Mouse (Mus musculus): ENCODE measurements around the gene Rreb1. TPM values are rescaled to one million over a fixed set of nuclear protein-coding genes. Genes with fewer than 3 reads are reported as not detected.

Rreb1 gene
- polyA plus RNA-seq (2015; fragmentation: Nextera tagmentation; extraction: Ambion mirVana) = 9.4 and 11.0 TPM in 2 replicates

GRCm38 (mm10) chr13:37778147-37778593 lies at the start of gene Rreb1:
TSS of gene Rreb1 (plus strand) at chr13:37778400.
- WGBS = under 1% methylated on average over 37 of the region's 37 CpGs
- Histone ChIP-seq H3K27me3 (replicated peaks) (peaks cover 15% of the 10 kb centered on the region), H3K27ac (replicated peaks) (no peak within 1 kb of the TSS), H3K4me1 (peaks cover 16% of the 10 kb centered on the region), H3K36me3 (no peaks in the 10 kb centered on the region), H3K4me3 (peak within 1 kb of the TSS; percentile 62), H3K9ac (peak within 1 kb of the TSS; percentile 80), H3K9me3 (no peaks in the 10 kb centered on the region), H3K4me2 (peak within 1 kb of the TSS; percentile 98)
- peak; percentile 63; the same call in 1 of the 2 replicates for ATAC-seq (ENCODE audit: extremely low read depth, insufficient number of reproducible peaks, low FRiP score, low TSS enrichment)

- no peak overlapping the region for H3K27ac ChIP-seq (replicated peaks)
- ATAC-seq (ENCODE audit: extremely low read depth, insufficient number of reproducible peaks, low FRiP score, low TSS enrichment) = no peak
- no peak overlapping the region for H3K9ac ChIP-seq
- no peak overlapping the region for H3K4me3 ChIP-seq
- no peak overlapping the region for H3K4me2 ChIP-seq
- no peaks in the 10 kb centered on the region for H3K36me3 ChIP-seq
- H3K27me3 ChIP-seq (replicated peaks) = no peaks in the 10 kb centered on the region
- H3K4me1 ChIP-seq = peaks cover 10% of the 10 kb centered on the region
- 85% methylated on average over 7 of the region's 7 CpGs for WGBS
- no peaks in the 10 kb centered on the region for H3K9me3 ChIP-seq
These were observed 49.6 kb upstream of the Rreb1 start for GRCm38 (mm10) chr13:37728551-37728950.

- Histone ChIP-seq H3K4me3 (no peak overlapping the region), H3K9me3 (no peaks in the 10 kb centered on the region), H3K9ac (peak overlapping the region; percentile 45; the same call in 1 of the 2 replicates), H3K4me2 (peak overlapping the region; percentile 22), H3K27me3 (replicated peaks) (no peaks in the 10 kb centered on the region), H3K4me1 (peaks cover 10% of the 10 kb centered on the region), H3K27ac (replicated peaks) (peak overlapping the region; percentile 38), H3K36me3 (no peaks in the 10 kb centered on the region)
- 37% methylated on average over 12 of the region's 12 CpGs for WGBS
- no peak for ATAC-seq (ENCODE audit: extremely low read depth, insufficient number of reproducible peaks, low FRiP score, low TSS enrichment)
These were observed 46.1 kb upstream of the Rreb1 start for GRCm38 (mm10) chr13:37731914-37732693.

GRCm38 (mm10) chr13:37734501-37734900 lies 43.7 kb upstream of the Rreb1 start:
- Histone ChIP-seq H3K27me3 (replicated peaks) (no peaks in the 10 kb centered on the region), H3K27ac (replicated peaks) (no peak overlapping the region), H3K36me3 (no peaks in the 10 kb centered on the region), H3K9ac (no peak overlapping the region), H3K9me3 (no peaks in the 10 kb centered on the region), H3K4me1 (peaks cover 10% of the 10 kb centered on the region), H3K4me2 (no peak overlapping the region), H3K4me3 (no peak overlapping the region)
- no peak for ATAC-seq (ENCODE audit: extremely low read depth, insufficient number of reproducible peaks, low FRiP score, low TSS enrichment)
- 87% methylated on average over 11 of the region's 11 CpGs for WGBS

- H3K4me2 ChIP-seq = no peak overlapping the region
- ATAC-seq (ENCODE audit: extremely low read depth, insufficient number of reproducible peaks, low FRiP score, low TSS enrichment) = no peak
- no peak overlapping the region for H3K4me3 ChIP-seq
- no peak overlapping the region for H3K9ac ChIP-seq
- WGBS = 73% methylated on average over 5 of the region's 5 CpGs
- H3K4me1 ChIP-seq = peaks cover 10% of the 10 kb centered on the region
- no peak overlapping the region for H3K27ac ChIP-seq (replicated peaks)
- H3K27me3 ChIP-seq (replicated peaks) = no peaks in the 10 kb centered on the region
- H3K36me3 ChIP-seq = no peaks in the 10 kb centered on the region
- H3K9me3 ChIP-seq = no peaks in the 10 kb centered on the region
These were observed 38.1 kb upstream of the Rreb1 start for GRCm38 (mm10) chr13:37740111-37740510.

- Histone ChIP-seq H3K9ac (no peak overlapping the region), H3K4me2 (no peak overlapping the region), H3K4me3 (no peak overlapping the region), H3K9me3 (no peaks in the 10 kb centered on the region), H3K36me3 (no peaks in the 10 kb centered on the region), H3K27ac (replicated peaks) (peak overlapping the region; percentile 14; the same call in 1 of the 2 replicates), H3K4me1 (peaks cover 10% of the 10 kb centered on the region), H3K27me3 (replicated peaks) (no peaks in the 10 kb centered on the region)
- WGBS = 34% methylated on average over 5 of the region's 5 CpGs
- no peak for ATAC-seq (ENCODE audit: extremely low read depth, insufficient number of reproducible peaks, low FRiP score, low TSS enrichment)
These were observed 37.4 kb upstream of the Rreb1 start for GRCm38 (mm10) chr13:37740752-37741151.

- Histone ChIP-seq H3K9ac (no peak overlapping the region), H3K4me2 (no peak overlapping the region), H3K27ac (replicated peaks) (no peak overlapping the region), H3K36me3 (no peaks in the 10 kb centered on the region), H3K9me3 (no peaks in the 10 kb centered on the region), H3K4me3 (no peak overlapping the region), H3K27me3 (replicated peaks) (no peaks in the 10 kb centered on the region), H3K4me1 (peaks cover 10% of the 10 kb centered on the region)
- ATAC-seq (ENCODE audit: extremely low read depth, insufficient number of reproducible peaks, low FRiP score, low TSS enrichment) = no peak
- 77% methylated on average over 4 of the region's 4 CpGs for WGBS
These were observed 36.0 kb upstream of the Rreb1 start for GRCm38 (mm10) chr13:37742248-37742647.

- Histone ChIP-seq H3K9ac (no peak overlapping the region), H3K9me3 (no peaks in the 10 kb centered on the region), H3K4me2 (no peak overlapping the region), H3K4me1 (peaks cover 20% of the 10 kb centered on the region), H3K4me3 (no peak overlapping the region), H3K27me3 (replicated peaks) (0 out of 2 replicates have a peak, but pooled peaks cover 7% of the 10 kb centered on the region), H3K27ac (replicated peaks) (no peak overlapping the region), H3K36me3 (no peaks in the 10 kb centered on the region)
- ATAC-seq (ENCODE audit: extremely low read depth, insufficient number of reproducible peaks, low FRiP score, low TSS enrichment) = no peak
- WGBS = 74% methylated on average over 7 of the region's 7 CpGs
These were observed 30.7 kb upstream of the Rreb1 start for GRCm38 (mm10) chr13:37747504-37747903.

GRCm38 (mm10) chr13:37749485-37749884 lies 28.7 kb upstream of the Rreb1 start:
- Histone ChIP-seq H3K27me3 (replicated peaks) (0 out of 2 replicates have a peak, but pooled peaks cover 7% of the 10 kb centered on the region), H3K36me3 (no peaks in the 10 kb centered on the region), H3K9ac (no peak overlapping the region), H3K9me3 (no peaks in the 10 kb centered on the region; the same call in 1 of the 2 replicates), H3K4me3 (no peak overlapping the region), H3K4me2 (no peak overlapping the region), H3K4me1 (peaks cover 20% of the 10 kb centered on the region), H3K27ac (replicated peaks) (no peak overlapping the region)
- no peak for ATAC-seq (ENCODE audit: extremely low read depth, insufficient number of reproducible peaks, low FRiP score, low TSS enrichment)
- WGBS = 17% methylated on average over 3 of the region's 3 CpGs

GRCm38 (mm10) chr13:37751154-37751950 lies 26.8 kb upstream of the Rreb1 start:
- peaks cover 20% of the 10 kb centered on the region for H3K4me1 ChIP-seq
- no peaks in the 10 kb centered on the region; the same call in 1 of the 2 replicates for H3K9me3 ChIP-seq
- H3K4me3 ChIP-seq = no peak overlapping the region
- no peak overlapping the region for H3K4me2 ChIP-seq
- H3K27me3 ChIP-seq (replicated peaks) = 0 out of 2 replicates have a peak, but pooled peaks cover 7% of the 10 kb centered on the region
- H3K36me3 ChIP-seq = no peaks in the 10 kb centered on the region
- 38% methylated on average over 9 of the region's 9 CpGs for WGBS
- H3K27ac ChIP-seq (replicated peaks) = no peak overlapping the region
- H3K9ac ChIP-seq = 0 out of 2 replicates have a peak overlapping the region, but pooled peaks have one; percentile 33
- no peak for ATAC-seq (ENCODE audit: extremely low read depth, insufficient number of reproducible peaks, low FRiP score, low TSS enrichment)

GRCm38 (mm10) chr13:37759341-37760012 lies 18.7 kb upstream of the Rreb1 start:
- no peak overlapping the region for H3K9ac ChIP-seq
- no peaks in the 10 kb centered on the region for H3K27me3 ChIP-seq (replicated peaks)
- H3K36me3 ChIP-seq = no peaks in the 10 kb centered on the region
- no peak for ATAC-seq (ENCODE audit: extremely low read depth, insufficient number of reproducible peaks, low FRiP score, low TSS enrichment)
- H3K4me2 ChIP-seq = no peak overlapping the region
- peaks cover 37% of the 10 kb centered on the region for H3K4me1 ChIP-seq
- no peak overlapping the region for H3K4me3 ChIP-seq
- 76% methylated on average over 10 of the region's 10 CpGs for WGBS
- H3K27ac ChIP-seq (replicated peaks) = no peak overlapping the region
- H3K9me3 ChIP-seq = no peaks in the 10 kb centered on the region; the same call in 1 of the 2 replicates

Data from heart, embryonic 13.5 days (tissue).